8 mouse cellular contexts compared by ENCODE assay signal in the genomic region with DNA sequence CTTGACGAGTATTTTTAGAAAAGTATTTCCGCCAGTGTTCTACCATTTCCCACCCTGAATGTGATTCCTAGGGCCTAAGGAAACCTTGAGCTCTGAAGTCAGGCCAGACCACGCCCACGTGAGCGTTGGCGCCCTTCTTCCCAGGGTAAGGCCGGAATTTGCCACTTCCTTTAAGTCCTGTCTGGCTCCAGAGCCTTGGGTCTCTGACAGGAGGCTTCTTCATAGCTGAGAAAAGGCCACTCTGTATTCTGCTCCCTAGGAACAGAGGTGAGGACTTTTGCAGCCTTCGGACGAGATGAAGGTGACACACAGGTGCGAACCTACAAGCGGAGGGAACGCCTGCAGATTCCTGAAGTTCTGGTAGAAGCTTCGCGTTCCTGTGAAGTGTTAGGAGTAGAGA. TPM values are rescaled to one million over a fixed set of nuclear protein-coding genes. Genes with fewer than 3 reads are reported as not detected.
DNase-seq lines count a peak whose midpoint lies in the region; ATAC-seq and TF ChIP-seq lines count a peak whose summit lies in the region.

A gene (plus strand): TSS at position 138 of the 400 bp plus-strand sequence.

- no peaks in the 10 kb centered on the region for H3K9me3 ChIP-seq in E14TG2a.4 (ENCODE audit: low read length)
- no peaks in the 10 kb centered on the region for H3K9me3 ChIP-seq in forebrain, postnatal 0 days (ENCODE audit: low read length)
- H3K9me3 ChIP-seq in hindbrain, embryonic 13.5 days, result no peaks in the 10 kb centered on the region

- no peaks in the 10 kb centered on the region for H3K36me3 ChIP-seq in E14TG2a.4 (ENCODE audit: insufficient read depth, low read length)
- H3K36me3 ChIP-seq in forebrain, postnatal 0 days (ENCODE audit: insufficient read depth), result no peaks in the 10 kb centered on the region
- H3K36me3 ChIP-seq in hindbrain, embryonic 13.5 days, result no peaks in the 10 kb centered on the region

- peaks cover 83% of the 10 kb centered on the region for H3K4me1 ChIP-seq in E14TG2a.4 (replicated peaks; ENCODE audit: low read depth, low read length)
- H3K4me1 ChIP-seq in forebrain, postnatal 0 days (ENCODE audit: insufficient read depth), result no peaks in the 10 kb centered on the region
- H3K4me1 ChIP-seq in hindbrain, embryonic 13.5 days (replicated peaks), result 0 out of 2 replicates have a peak, but pooled peaks cover 5% of the 10 kb centered on the region

- TF ChIP-seq CTCF in E14TG2a.4 (conservative IDR thresholded peaks at IDR 0.05; ENCODE audit: low read length), result no peak
- TF ChIP-seq CTCF in forebrain, postnatal 0 days (IDR thresholded peaks at IDR 0.05; ENCODE audit: low read depth), result no peak

- ATAC-seq in forebrain, postnatal 0 days, result no peak
- ATAC-seq in hindbrain, embryonic 13.5 days (ENCODE audit: low FRiP score), result no peak

- H3K27ac ChIP-seq in forebrain, postnatal 0 days (ENCODE audit: low read depth, low read length), result 0 out of 2 replicates have a peak within 1 kb of the TSS, but pooled peaks have one; percentile 57
- peak within 1 kb of the TSS; percentile 89 for H3K27ac ChIP-seq in hindbrain, embryonic 13.5 days

- peak; percentile 55 for DNase-seq in adrenal gland, postnatal 10 days
- DNase-seq in forebrain, postnatal 0 days, result no peak
- DNase-seq in left cerebral cortex, postnatal 25 days (ENCODE audit: low spot score in 2 of 2), result no peak
- DNase-seq in mesoderm, embryonic 11.5 days (ENCODE audit: low read depth, low spot score), result peak; percentile 23
- no peak for DNase-seq in Muller cell, postnatal 12 days (ENCODE audit: inconsistent ontology term)
- no peak for DNase-seq in spleen, postnatal 36 days (ENCODE audit: low spot score in 2 of 2)

- peak within 1 kb of the TSS; percentile 67 for H3K4me2 ChIP-seq in forebrain, postnatal 0 days (ENCODE audit: low read depth)
- H3K4me2 ChIP-seq in hindbrain, embryonic 13.5 days, result peak within 1 kb of the TSS; percentile 67

- H3K4me3 ChIP-seq in E14TG2a.4 (replicated peaks; ENCODE audit: low read length), result peak within 1 kb of the TSS; percentile 79
- H3K4me3 ChIP-seq in forebrain, postnatal 0 days (ENCODE audit: low read depth, low read length), result peak within 1 kb of the TSS; percentile 42
- peak within 1 kb of the TSS; percentile 60 for H3K4me3 ChIP-seq in hindbrain, embryonic 13.5 days

- 57% methylated on average over 14 of the region's 14 CpGs for WGBS in forebrain, postnatal 0 days
- 54% methylated on average over 14 of the region's 14 CpGs for WGBS in hindbrain, embryonic 13.5 days

- H3K9ac ChIP-seq in forebrain, postnatal 0 days, result peak within 1 kb of the TSS; percentile 57
- H3K9ac ChIP-seq in hindbrain, embryonic 13.5 days, result peak within 1 kb of the TSS; percentile 76

- intact Hi-C loops in left cerebral cortex, postnatal 25 days (cut with DNase I), result loop anchor here (5.0 kb wide), 1 partner anchor 45 kb away; a partner anchor contains a TSS

- no peaks in the 10 kb centered on the region for H3K27me3 ChIP-seq in E14TG2a.4 (ENCODE audit: insufficient read depth, low read length)
- no peaks in the 10 kb centered on the region for H3K27me3 ChIP-seq in forebrain, postnatal 0 days (ENCODE audit: insufficient read depth, low read length)
- H3K27me3 ChIP-seq in hindbrain, embryonic 13.5 days, result peaks cover 9% of the 10 kb centered on the region; the same call in 1 of the 2 replicates

RNA-seq across cellular contexts. Expression of the gene that starts here (rescaled TPM):
- 10 to 100 TPM; 51.0 to 57.2 TPM for total RNA-seq in adrenal gland, postnatal 10 days (2021)
- 24.5 and 24.9 TPM in 2 replicates for total RNA-seq in forebrain, postnatal 0 days (2014; rRNA removed)
- polyA plus RNA-seq in forebrain, postnatal 0 days (2015; fragmentation: Nextera tagmentation; extraction: Ambion mirVana), result 70.5 and 78.3 TPM in 2 replicates
- 79.8 and 83.6 TPM in 2 replicates for polyA plus RNA-seq in hindbrain, embryonic 13.5 days (2015; fragmentation: Nextera tagmentation; extraction: Ambion mirVana)
- 10 to 100 TPM; 47.3 to 53.6 TPM for total RNA-seq in left cerebral cortex, postnatal 25 days (2021)

Comparison
In these comparisons a context has a peak if more than half of its experiments do, and no peak if none do; other contexts are left out.
1. DNase-seq: peak in adrenal gland, postnatal 10 days (single experiment) and mesoderm, embryonic 11.5 days (single experiment); none in forebrain, postnatal 0 days (single experiment), left cerebral cortex, postnatal 25 days (0 of 2), Muller cell, postnatal 12 days (single experiment) and spleen, postnatal 36 days (0 of 2).
2. Peak in every context shown above with its lines, with median percentiles within 50 percentile points of each other: H3K4me3 ChIP-seq.